In the genomic region with DNA sequence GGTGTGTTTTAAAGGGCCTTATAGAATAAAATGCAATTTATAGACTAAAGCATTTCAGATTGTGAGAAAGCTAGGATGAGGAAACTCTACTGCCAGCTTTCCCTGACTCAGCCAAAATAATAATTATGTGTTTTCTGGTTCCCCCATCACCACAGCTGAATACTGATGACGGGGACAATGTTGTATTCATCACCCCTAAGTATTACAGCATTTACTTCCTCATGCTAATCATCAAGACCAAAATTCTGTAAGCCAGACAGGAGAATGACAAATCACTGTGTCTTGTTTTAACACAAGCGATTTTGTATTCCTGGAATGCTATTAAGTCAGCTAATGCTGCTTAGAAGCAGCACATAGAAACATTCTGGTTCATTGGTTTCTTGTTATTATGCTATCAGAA, we compare ENCODE assay signal across 18 mouse cellular contexts.
"Had no signal": no experiment of that assay in that cellular context is flagged by ENCODE, and none has a peak within 500 bp of the region (broad histone marks: within the 10 kb centered on the region; RNA-seq: fewer than 3 reads in every experiment).

No protein-coding gene starts in this region.

- DNase-seq: kidney, adult 2 months; kidney, postnatal 25 days; left cerebral cortex, postnatal 4 days; lung, adult 18-20 months; lung, postnatal 10 days; lung, postnatal 36 days; thymus, adult 18-20 months; thymus, postnatal 36 days had no signal

- H3K27ac ChIP-seq: kidney, postnatal 0 days; layer of hippocampus, adult 2 months; limb, embryonic 12.5 days; limb, embryonic 15.5 days; liver, embryonic 12.5 days; liver, embryonic 15.5 days; lung, embryonic 15.5 days; midbrain, embryonic 12.5 days; midbrain, embryonic 15.5 days had no signal

- H3K4me3 ChIP-seq: layer of hippocampus, adult 2 months; limb, embryonic 12.5 days; limb, embryonic 15.5 days; liver, embryonic 12.5 days; liver, embryonic 15.5 days; lung, embryonic 15.5 days; megakaryocyte, embryonic 14.5 days; midbrain, embryonic 12.5 days; midbrain, embryonic 15.5 days had no signal

- H3K9ac ChIP-seq: limb, embryonic 12.5 days; limb, embryonic 15.5 days; liver, embryonic 12.5 days; liver, embryonic 15.5 days; lung, embryonic 15.5 days; midbrain, embryonic 12.5 days; midbrain, embryonic 15.5 days had no signal

- ATAC-seq: liver, embryonic 12.5 days; midbrain, embryonic 15.5 days had no signal

- H3K4me2 ChIP-seq: limb, embryonic 12.5 days; limb, embryonic 15.5 days; liver, embryonic 12.5 days; liver, embryonic 15.5 days; lung, embryonic 15.5 days; midbrain, embryonic 12.5 days; midbrain, embryonic 15.5 days had no signal

- H3K27me3 ChIP-seq: limb, embryonic 12.5 days; limb, embryonic 15.5 days; liver, embryonic 12.5 days; liver, embryonic 15.5 days; lung, embryonic 15.5 days; megakaryocyte, embryonic 14.5 days; midbrain, embryonic 12.5 days; midbrain, embryonic 15.5 days had no signal

- H3K4me1 ChIP-seq: limb, embryonic 12.5 days; limb, embryonic 15.5 days; liver, embryonic 12.5 days; liver, embryonic 15.5 days; lung, embryonic 15.5 days; megakaryocyte, embryonic 14.5 days; midbrain, embryonic 12.5 days; midbrain, embryonic 15.5 days had no signal

- H3K9me3 ChIP-seq: limb, embryonic 12.5 days; limb, embryonic 15.5 days; liver, embryonic 12.5 days; liver, embryonic 15.5 days; lung, embryonic 15.5 days; midbrain, embryonic 12.5 days; midbrain, embryonic 15.5 days had no signal

- H3K36me3 ChIP-seq: limb, embryonic 12.5 days; limb, embryonic 15.5 days; liver, embryonic 12.5 days; liver, embryonic 15.5 days; lung, embryonic 15.5 days; midbrain, embryonic 12.5 days; midbrain, embryonic 15.5 days had no signal
